Mouse (Mus musculus) MEL (cell line): ENCODE results near the gene Samhd1. TPM values are rescaled to one million over a fixed set of nuclear protein-coding genes. Genes with fewer than 3 reads are reported as not detected.

ENCODE experiments used
- DNase-seq: peaks from one replicate; pipeline ENCODE4 v3.0.0; 2011; ENCODE audit warnings: low read depth, low spot score
- H3K27ac ChIP-seq: 2 replicates; pipeline ENCODE4 v1.5.1; 2012; ENCODE audit warnings: low read depth, mild to moderate bottlenecking, control low read depth, low read length, moderate library complexity; ENCODE audit not compliant: control insufficient read depth
- H3K27me3 ChIP-seq, 2 experiments: fragments of 150-350 bp in 1 of 2; sonication (generic) in 1 of 2; 2 replicates each; pipeline ENCODE4 v1.6.1; 2012; ENCODE audit warnings: low read length in 2 of 2, mild to moderate bottlenecking in 2 of 2, improper control_type of control experiment in 1 of 2, moderate library complexity in 1 of 2; ENCODE audit not compliant: insufficient read depth in 2 of 2, control insufficient read depth in 1 of 2
- H3K36me3 ChIP-seq, 2 experiments: 2 replicates each; pipeline ENCODE4 v1.6.1; 2012 to 2014; ENCODE audit warnings: low read length in 2 of 2, improper control_type of control experiment in 1 of 2, inconsistent platforms in 1 of 2, mild to moderate bottlenecking in 1 of 2; ENCODE audit not compliant: insufficient read depth in 2 of 2, control insufficient read depth in 1 of 2
- H3K4me1 ChIP-seq, 2 experiments: fragments of 150-350 bp in 1 of 2; sonication (generic) in 1 of 2; 2 replicates each; pipeline ENCODE4 v1.6.1; 2012; ENCODE audit warnings: low read length in 2 of 2, improper control_type of control experiment in 1 of 2, mild to moderate bottlenecking in 1 of 2; ENCODE audit not compliant: insufficient read depth in 2 of 2, control insufficient read depth in 1 of 2
- H3K4me3 ChIP-seq, 2 experiments: fragments of 150-350 bp in 1 of 2; sonication (generic) in 1 of 2; 2 replicates each; pipeline ENCODE4 v1.5.1; 2012; ENCODE audit warnings: low read depth in 2 of 2, low read length in 2 of 2, mild to moderate bottlenecking in 2 of 2, moderate library complexity in 2 of 2, control low read depth in 1 of 2, improper control_type of control experiment in 1 of 2; ENCODE audit not compliant: control insufficient read depth in 1 of 2, insufficient read depth in 1 of 2
- H3K79me2 ChIP-seq: 2 replicates; pipeline ENCODE4 v1.6.1; 2012; ENCODE audit warnings: mild to moderate bottlenecking, low read length, moderate library complexity; ENCODE audit not compliant: control insufficient read depth, poor library complexity, insufficient read depth
- H3K9ac ChIP-seq: 2 replicates; pipeline ENCODE4 v1.6.1; 2012; ENCODE audit warnings: low read depth, mild to moderate bottlenecking, control low read depth, low read length, moderate library complexity; ENCODE audit not compliant: control insufficient read depth, poor library complexity, severe bottlenecking
- H3K9me3 ChIP-seq: fragments of 150-350 bp; sonication (generic); replicated peaks from 2 replicates; pipeline ENCODE4 v1.6.1; 2012; ENCODE audit warnings: mild to moderate bottlenecking, low read length, improper control_type of control experiment, moderate library complexity; ENCODE audit not compliant: insufficient read depth
- BHLHE40 ChIP-seq: IDR thresholded peaks from 2 replicates; pipeline ENCODE4 v1.6.1; 2012; ENCODE audit warnings: low read depth, mild to moderate bottlenecking, inconsistent platforms, low read length, improper control_type of control experiment, borderline replicate concordance
- CHD2 ChIP-seq: IDR thresholded peaks from 2 replicates; pipeline ENCODE4 v1.6.1; 2011; ENCODE audit warnings: low read length, improper control_type of control experiment
- ETS1 ChIP-seq: IDR thresholded peaks from 2 replicates; pipeline ENCODE4 v1.6.1; 2012; ENCODE audit warnings: low read depth, mild to moderate bottlenecking, inconsistent platforms, low read length, improper control_type of control experiment, moderate library complexity
- HCFC1 ChIP-seq: IDR thresholded peaks from 2 replicates; pipeline ENCODE4 v1.6.1; 2012; ENCODE audit warnings: low read depth, mild to moderate bottlenecking, inconsistent platforms, low read length, improper control_type of control experiment, moderate library complexity
- JUND ChIP-seq: IDR thresholded peaks from 2 replicates; pipeline ENCODE4 v1.6.1; 2011; ENCODE audit warnings: low read depth, mild to moderate bottlenecking, improper control_type of control experiment, low read length
- MAZ ChIP-seq: IDR thresholded peaks from 2 replicates; pipeline ENCODE4 v1.6.1; 2012; ENCODE audit warnings: low read depth, mild to moderate bottlenecking, inconsistent platforms, low read length, improper control_type of control experiment
- NELFE ChIP-seq: IDR thresholded peaks from 2 replicates; pipeline ENCODE4 v1.6.1; 2011; ENCODE audit warnings: low read depth, low read length, improper control_type of control experiment
- NRF1 ChIP-seq: IDR thresholded peaks from 2 replicates; pipeline ENCODE4 v1.6.1; 2014; ENCODE audit warnings: low read depth, mild to moderate bottlenecking, inconsistent platforms, low read length, improper control_type of control experiment, moderate library complexity; ENCODE audit not compliant: poor library complexity, insufficient read depth, severe bottlenecking
- POLR2A ChIP-seq, 2 experiments: IDR thresholded peaks; 2 replicates each; pipeline ENCODE4 v1.6.1; 2011 to 2012; ENCODE audit warnings: low read length in 2 of 2, mild to moderate bottlenecking in 2 of 2, control low read depth in 1 of 2, improper control_type of control experiment in 1 of 2, low read depth in 1 of 2, moderate library complexity in 1 of 2; ENCODE audit not compliant: control insufficient read depth in 1 of 2, insufficient read depth in 1 of 2, poor library complexity in 1 of 2
- POLR2AphosphoS5 ChIP-seq: IDR thresholded peaks from 2 replicates; pipeline ENCODE4 v1.6.1; 2012; ENCODE audit warnings: low read depth, borderline replicate concordance, mild to moderate bottlenecking, inconsistent platforms, low read length, moderate library complexity, mixed read lengths
- RAD21 ChIP-seq: IDR thresholded peaks from 2 replicates; pipeline ENCODE4 v1.6.1; 2011; ENCODE audit warnings: mild to moderate bottlenecking, low read depth, low read length, improper control_type of control experiment
- TAL1 ChIP-seq: IDR thresholded peaks from 2 replicates; pipeline ENCODE4 v1.6.1; 2012; ENCODE audit warnings: mild to moderate bottlenecking, inconsistent platforms, low read length, moderate library complexity, mixed read lengths
- UBTF ChIP-seq: IDR thresholded peaks from 2 replicates; pipeline ENCODE4 v1.6.1; 2012; ENCODE audit warnings: low read depth, mild to moderate bottlenecking, inconsistent platforms, low read length, improper control_type of control experiment, moderate library complexity, borderline replicate concordance; ENCODE audit not compliant: insufficient read depth
- USF1 ChIP-seq: IDR thresholded peaks from 2 replicates; pipeline ENCODE4 v1.6.1; 2014; ENCODE audit warnings: low read depth, mild to moderate bottlenecking, inconsistent platforms, low read length, improper control_type of control experiment, moderate library complexity
- ZC3H11A ChIP-seq: IDR thresholded peaks from 2 replicates; pipeline ENCODE4 v1.6.1; 2012; ENCODE audit warnings: low read depth, mild to moderate bottlenecking, inconsistent platforms, low read length, improper control_type of control experiment
- ZKSCAN1 ChIP-seq: IDR thresholded peaks from 2 replicates; pipeline ENCODE4 v1.6.1; 2012; ENCODE audit warnings: low read depth, mild to moderate bottlenecking, inconsistent platforms, low read length, improper control_type of control experiment, moderate library complexity
- ZNF384 ChIP-seq: IDR thresholded peaks from 2 replicates; pipeline ENCODE4 v1.6.1; 2012; ENCODE audit warnings: low read depth, mild to moderate bottlenecking, inconsistent platforms, low read length, improper control_type of control experiment
- polyA plus RNA-seq, 2 experiments: library from polyadenylated mRNA; stranded (reverse) in 1 of 2; unstranded in 1 of 2; fragments of >175 nt in 1 of 2; fragments of >200 nt in 1 of 2; gene quantifications; 2 replicates each; pipeline versions ENCODE4 v1.2.1 to v1.2.4; 2012; ENCODE audit warnings: low replicate concordance in 2 of 2, low read depth in 1 of 2; ENCODE audit not compliant: insufficient read length in 2 of 2, insufficient read depth in 1 of 2, missing spikeins in 1 of 2
- total RNA-seq: library from RNA; depleted of rRNA; stranded (reverse); fragments of 300-350 nt; gene quantifications from 2 replicates; pipeline ENCODE4 v1.2.3, GENCODE M21; 2012

Samhd1 gene
- total and polyA plus RNA-seq, 3 experiments = 15.7 to 76.8 (median 50.5) TPM

GRCm38 (mm10) chr2:157137959-157138731 lies 3.1 kb upstream of the Samhd1 start (continued):
- TF ChIP-seq MAZ (no peak), NRF1 (no peak), NELFE (no peak), HCFC1 (no peak), ZKSCAN1 (no peak), USF1 (no peak), BHLHE40 (peak; percentile 62; the same call in 1 of the 2 replicates), JUND (no peak), POLR2A (IDR thresholded peaks at IDR 0.05; ENCODE audit: control insufficient read depth in 1 of 2, insufficient read depth in 1 of 2, low read depth in 1 of 2, low read length in 2 of 2, poor library complexity in 1 of 2) (no peak), RAD21 (no peak), ZC3H11A (no peak), TAL1 (peak; percentile 71), UBTF (no peak)

- Histone ChIP-seq H3K36me3 (peaks cover 0 to 41% of the 10 kb centered on the region in 2 experiments; a peak in 2 of 4 replicates), H3K9ac (no peak overlapping the region), H3K9me3 (no peaks in the 10 kb centered on the region), H3K4me3 (no peak overlapping the region), H3K27me3 (no peaks in the 10 kb centered on the region), H3K27ac (no peak overlapping the region), H3K4me1 (peaks cover 12 to 42% of the 10 kb centered on the region in 2 experiments), H3K79me2 (peaks cover 15% of the 10 kb centered on the region)
- DNase-seq = no peak
- TF ChIP-seq POLR2AphosphoS5 (no peak), ZNF384 (no peak), MAZ (no peak), HCFC1 (no peak)
These were observed 1.6 kb upstream of the Samhd1 start for GRCm38 (mm10) chr2:157136646-157137045.

- Histone ChIP-seq H3K36me3 (peaks cover 0 to 42% of the 10 kb centered on the region in 2 experiments; a peak in 2 of 4 replicates), H3K4me3 (no peak overlapping the region), H3K27ac (no peak overlapping the region), H3K9ac (no peak overlapping the region), H3K79me2 (peaks cover 15% of the 10 kb centered on the region), H3K4me1 (peaks cover 16 to 42% of the 10 kb centered on the region in 2 experiments)
- DNase-seq = no peak
- TF ChIP-seq TAL1 (no peak), POLR2AphosphoS5 (no peak), ETS1 (no peak), NELFE (no peak), JUND (no peak), CHD2 (no peak)
- TF ChIP-seq, all 39 proteins: peak for 0
- H3K9me3 ChIP-seq = no peaks in the 10 kb centered on the region
- no peaks in the 10 kb centered on the region for H3K27me3 ChIP-seq
These were observed 1.1 kb upstream of the Samhd1 start for GRCm38 (mm10) chr2:157136176-157136575.
